Comparison of ENCODE assay signal across 13 mouse cellular contexts in the genomic region with DNA sequence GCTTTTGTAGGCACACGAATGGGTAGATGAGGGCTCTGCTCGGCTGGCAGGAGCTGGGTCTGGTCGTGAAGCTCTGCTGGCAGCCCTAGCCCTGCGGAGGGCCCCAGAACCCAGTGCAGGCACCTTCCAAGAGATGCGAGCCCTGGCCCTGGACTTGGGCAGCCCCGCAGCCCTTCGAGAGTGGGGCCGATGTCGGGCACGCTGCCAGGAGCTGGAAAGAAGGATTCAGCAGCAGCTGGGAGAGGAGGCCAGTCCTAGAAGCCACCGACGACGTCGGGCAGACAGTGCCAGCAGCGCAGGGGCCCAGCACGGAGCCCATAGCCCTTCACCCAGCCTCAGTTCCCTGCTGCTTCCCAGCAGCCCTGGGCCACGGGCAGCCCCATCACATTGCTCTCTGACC. TPM values are rescaled to one million over a fixed set of nuclear protein-coding genes. Genes with fewer than 3 reads are reported as not detected.
A peak's percentile ranks its signal among the peaks of the same experiment; 100 is the strongest.
DNase-seq lines count a peak whose midpoint lies in the region; ATAC-seq and TF ChIP-seq lines count a peak whose summit lies in the region.
"Had no signal": no experiment of that assay in that cellular context is flagged by ENCODE, and none has a peak within 500 bp of the region (broad histone marks: within the 10 kb centered on the region; RNA-seq: fewer than 3 reads in every experiment).

No protein-coding gene starts in this region.

- TF ChIP-seq CTCF in intestine, postnatal 0 days (IDR thresholded peaks at IDR 0.05; ENCODE audit: low read depth), result no peak

- no peak overlapping the region for H3K4me2 ChIP-seq in intestine, embryonic 16.5 days (ENCODE audit: low read depth, low read length)
- H3K4me2 ChIP-seq in intestine, postnatal 0 days (replicated peaks; ENCODE audit: low read depth), result no peak overlapping the region
- H3K4me2 ChIP-seq: neural tube, embryonic 12.5 days had no signal

- H3K9me3 ChIP-seq in intestine, embryonic 16.5 days (ENCODE audit: control insufficient read depth, low read length), result no peaks in the 10 kb centered on the region
- no peaks in the 10 kb centered on the region for H3K9me3 ChIP-seq in intestine, postnatal 0 days (ENCODE audit: control insufficient read depth)
- H3K9me3 ChIP-seq: neural tube, embryonic 12.5 days had no signal

- ATAC-seq in intestine, embryonic 16.5 days, result peak; percentile 29; the same call in 1 of the 2 replicates
- ATAC-seq in intestine, postnatal 0 days, result no peak

- no peak overlapping the region for H3K27ac ChIP-seq in intestine, embryonic 16.5 days (ENCODE audit: low read length)
- H3K27ac ChIP-seq in intestine, postnatal 0 days (ENCODE audit: low read depth, low read length), result no peak overlapping the region; the same call in 1 of the 2 replicates
- H3K27ac ChIP-seq: neural tube, embryonic 12.5 days had no signal

- no peaks in the 10 kb centered on the region for H3K4me1 ChIP-seq in intestine, embryonic 16.5 days (ENCODE audit: control insufficient read depth, insufficient read depth, low read length)
- H3K4me1 ChIP-seq in intestine, postnatal 0 days (replicated peaks; ENCODE audit: control insufficient read depth, insufficient read depth, low read length), result no peaks in the 10 kb centered on the region
- H3K4me1 ChIP-seq: neural tube, embryonic 12.5 days had no signal

- no peaks in the 10 kb centered on the region for H3K27me3 ChIP-seq in intestine, embryonic 16.5 days (replicated peaks; ENCODE audit: control insufficient read depth, insufficient read depth, low read length)
- no peaks in the 10 kb centered on the region for H3K27me3 ChIP-seq in intestine, postnatal 0 days (replicated peaks; ENCODE audit: control insufficient read depth, insufficient read depth, low read length)
- H3K27me3 ChIP-seq: neural tube, embryonic 12.5 days had no signal

- no peak overlapping the region for H3K4me3 ChIP-seq in intestine, embryonic 16.5 days (ENCODE audit: low read length)
- no peak overlapping the region for H3K4me3 ChIP-seq in intestine, postnatal 0 days (ENCODE audit: low read depth, low read length)
- H3K4me3 ChIP-seq: neural tube, embryonic 12.5 days had no signal

- no peak overlapping the region for H3K9ac ChIP-seq in intestine, embryonic 16.5 days (ENCODE audit: low read depth, low read length)
- H3K9ac ChIP-seq in intestine, postnatal 0 days (ENCODE audit: low read depth, low read length), result no peak overlapping the region
- H3K9ac ChIP-seq: neural tube, embryonic 12.5 days had no signal

- DNase-seq in cerebellum, adult 11 months, result peak; percentile 26
- no peak for DNase-seq in cerebellum, postnatal 36 days
- DNase-seq in thymus, postnatal 4 days, result peak; percentile 19
- no peak for DNase-seq in thymus, postnatal 25 days
- no peak for DNase-seq in ovary, adult 18-20 months (ENCODE audit: low spot score)
- DNase-seq in left cerebral cortex, adult 8-10 months (ENCODE audit: low spot score in 2 of 2), result no peak
- DNase-seq: adrenal gland, postnatal 14 days had no signal

- WGBS in intestine, embryonic 16.5 days, result 70% methylated on average over 17 of the region's 17 CpGs
- 68% methylated on average over 17 of the region's 17 CpGs for WGBS in intestine, postnatal 0 days

- H3K36me3 ChIP-seq in intestine, embryonic 16.5 days (ENCODE audit: control insufficient read depth, insufficient read depth, low read length), result peaks cover 3% of the 10 kb centered on the region
- peaks cover 31% of the 10 kb centered on the region; the same call in 1 of the 2 replicates for H3K36me3 ChIP-seq in intestine, postnatal 0 days (ENCODE audit: control insufficient read depth, insufficient read depth)

RNA-seq across cellular contexts. Expression of a gene that starts 12.3 kb away (rescaled TPM):
- 52.0 and 53.0 TPM in 2 replicates for polyA plus RNA-seq in intestine, embryonic 16.5 days (2015; fragmentation: Nextera tagmentation; extraction: Ambion mirVana)
- polyA plus RNA-seq in intestine, postnatal 0 days (2015; fragmentation: Nextera tagmentation; extraction: Ambion mirVana), result 18.2 and 19.7 TPM in 2 replicates
- 10 to 100 TPM; 28.0 to 39.5 (median 32.9) TPM for total RNA-seq in left cerebral cortex, adult 8-10 months (2022)

RNA-seq across cellular contexts. Expression of a gene that starts 18.6 kb away (rescaled TPM):
- polyA plus RNA-seq in intestine, embryonic 16.5 days (2015; fragmentation: Nextera tagmentation; extraction: Ambion mirVana), result 99.0 and 118 TPM in 2 replicates
- polyA plus RNA-seq in intestine, postnatal 0 days (2015; fragmentation: Nextera tagmentation; extraction: Ambion mirVana), result 221 and 224 TPM in 2 replicates
- under 1 TPM in 2 of 4 experiments, not detected in 2; 0.51 to 0.59 TPM for total RNA-seq in left cerebral cortex, adult 8-10 months (2022)

RNA-seq across cellular contexts. Expression of a gene that starts 23.7 kb away (rescaled TPM):
- polyA plus RNA-seq in intestine, embryonic 16.5 days (2015; fragmentation: Nextera tagmentation; extraction: Ambion mirVana), result 19.7 and 20.5 TPM in 2 replicates
- 11.9 and 12.5 TPM in 2 replicates for polyA plus RNA-seq in intestine, postnatal 0 days (2015; fragmentation: Nextera tagmentation; extraction: Ambion mirVana)
- total RNA-seq in left cerebral cortex, adult 8-10 months (2022), result 10 to 100 TPM; 35.8 to 44.1 (median 42.2) TPM

RNA-seq across cellular contexts. Expression of a gene that starts 45.4 kb away (rescaled TPM):
- polyA plus RNA-seq in intestine, embryonic 16.5 days (2015; fragmentation: Nextera tagmentation; extraction: Ambion mirVana), result not detected in 2 replicates
- not detected in 2 replicates for polyA plus RNA-seq in intestine, postnatal 0 days (2015; fragmentation: Nextera tagmentation; extraction: Ambion mirVana)
- total RNA-seq in left cerebral cortex, adult 8-10 months (2022), result not detected
- total RNA-seq: adrenal gland, postnatal 14 days; left cerebral cortex, postnatal 14 days had no signal
- polyA plus RNA-seq: heart, embryonic 16.5 days; large intestine, adult 2 months; neural tube, embryonic 12.5 days had no signal

Comparison
In these comparisons a context has a peak if more than half of its experiments do, and no peak if none do; other contexts are left out.
1. DNase-seq: peak in cerebellum, adult 11 months (single experiment) and thymus, postnatal 4 days (single experiment); none in cerebellum, postnatal 36 days (0 of 2), thymus, postnatal 25 days (single experiment), ovary, adult 18-20 months (single experiment) and left cerebral cortex, adult 8-10 months (0 of 2).